Mouse (Mus musculus): ENCODE data around the gene Timp3. TPM values are rescaled to one million over a fixed set of nuclear protein-coding genes. Genes with fewer than 3 reads are reported as not detected.

Timp3 gene
- total and polyA plus RNA-seq, 2 experiments from 2014 or later: 33.6 to 62.9 TPM

GRCm38 (mm10) chr10:86325272-86325671 is 25.1 kb downstream of the Timp3 start:
- Histone ChIP-seq H3K4me3 (ENCODE audit: low read depth, low read length) (no peak overlapping the region), H3K27me3 (ENCODE audit: insufficient read depth, low read length) (no peaks in the 10 kb centered on the region), H3K4me1 (ENCODE audit: insufficient read depth) (no peaks in the 10 kb centered on the region; the same call in 1 of the 2 replicates), H3K27ac (ENCODE audit: low read depth, low read length) (no peak overlapping the region), H3K36me3 (ENCODE audit: insufficient read depth) (no peaks in the 10 kb centered on the region), H3K4me2 (ENCODE audit: low read depth) (no peak overlapping the region), H3K9ac (no peak overlapping the region), H3K9me3 (ENCODE audit: low read length) (no peaks in the 10 kb centered on the region)
- no peak for TF ChIP-seq CTCF (IDR thresholded peaks at IDR 0.05; ENCODE audit: low read depth)
- ATAC-seq: no peak
- no peak for DNase-seq
- WGBS: 41% methylated on average over 6 of the region's 6 CpGs

GRCm38 (mm10) chr10:86328143-86328542 is 28.0 kb downstream of the Timp3 start:
- Histone ChIP-seq H3K4me2 (ENCODE audit: low read depth) (no peak overlapping the region), H3K9me3 (ENCODE audit: low read length) (no peaks in the 10 kb centered on the region), H3K4me1 (ENCODE audit: insufficient read depth) (peaks cover 11% of the 10 kb centered on the region; the same call in 1 of the 2 replicates), H3K36me3 (ENCODE audit: insufficient read depth) (no peaks in the 10 kb centered on the region), H3K9ac (no peak overlapping the region), H3K27me3 (ENCODE audit: insufficient read depth, low read length) (no peaks in the 10 kb centered on the region), H3K4me3 (ENCODE audit: low read depth, low read length) (no peak overlapping the region), H3K27ac (ENCODE audit: low read depth, low read length) (no peak overlapping the region)
- DNase-seq: no peak
- no peak for ATAC-seq
- 93% methylated on average over 4 of the region's 4 CpGs for WGBS
- no peak for TF ChIP-seq CTCF (IDR thresholded peaks at IDR 0.05; ENCODE audit: low read depth)

- Histone ChIP-seq H3K36me3 (ENCODE audit: insufficient read depth) (no peaks in the 10 kb centered on the region), H3K9me3 (ENCODE audit: low read length) (no peaks in the 10 kb centered on the region), H3K4me1 (ENCODE audit: insufficient read depth) (peaks cover 11% of the 10 kb centered on the region; the same call in 1 of the 2 replicates), H3K27ac (ENCODE audit: low read depth, low read length) (no peak overlapping the region), H3K27me3 (ENCODE audit: insufficient read depth, low read length) (no peaks in the 10 kb centered on the region), H3K4me2 (ENCODE audit: low read depth) (no peak overlapping the region), H3K9ac (no peak overlapping the region), H3K4me3 (ENCODE audit: low read depth, low read length) (no peak overlapping the region)
- no peak for TF ChIP-seq CTCF (IDR thresholded peaks at IDR 0.05; ENCODE audit: low read depth)
- ATAC-seq: no peak
- WGBS: 81% methylated on average over 2 of the region's 2 CpGs
- no peak for DNase-seq
Observed at GRCm38 (mm10) chr10:86328691-86329090, 28.5 kb downstream of the Timp3 start.

GRCm38 (mm10) chr10:86329241-86329882 is 29.2 kb downstream of the Timp3 start:
- Histone ChIP-seq H3K36me3 (ENCODE audit: insufficient read depth) (no peaks in the 10 kb centered on the region), H3K27me3 (ENCODE audit: insufficient read depth, low read length) (no peaks in the 10 kb centered on the region)

GRCm38 (mm10) chr10:86330993-86331680 is 31.0 kb downstream of the Timp3 start:
- ATAC-seq (no peak), DNase-seq (no peak)
- H3K4me2 ChIP-seq (ENCODE audit: low read depth): no peak overlapping the region
- no peaks in the 10 kb centered on the region for H3K36me3 ChIP-seq (ENCODE audit: insufficient read depth)
- H3K9ac ChIP-seq: 0 out of 2 replicates have a peak overlapping the region, but pooled peaks have one; percentile 18
- no peak overlapping the region for H3K4me3 ChIP-seq (ENCODE audit: low read depth, low read length)
- no peaks in the 10 kb centered on the region for H3K27me3 ChIP-seq (ENCODE audit: insufficient read depth, low read length)
- peak overlapping the region; percentile 67 for H3K27ac ChIP-seq (ENCODE audit: low read depth, low read length)
- WGBS: 69% methylated on average over 5 of the region's 5 CpGs
- H3K9me3 ChIP-seq (ENCODE audit: low read length): no peaks in the 10 kb centered on the region
- H3K4me1 ChIP-seq (ENCODE audit: insufficient read depth): peaks cover 11% of the 10 kb centered on the region; the same call in 1 of the 2 replicates
- TF ChIP-seq CTCF (IDR thresholded peaks at IDR 0.05; ENCODE audit: low read depth): no peak

More at GRCm38 (mm10) chr10:86329241-86329882, 29.2 kb downstream of the Timp3 start:
- Histone ChIP-seq H3K4me3 (ENCODE audit: low read depth, low read length) (no peak overlapping the region), H3K9me3 (ENCODE audit: low read length) (no peaks in the 10 kb centered on the region), H3K4me1 (ENCODE audit: insufficient read depth) (peaks cover 11% of the 10 kb centered on the region; the same call in 1 of the 2 replicates), H3K9ac (no peak overlapping the region), H3K27ac (ENCODE audit: low read depth, low read length) (no peak overlapping the region), H3K4me2 (ENCODE audit: low read depth) (no peak overlapping the region)
- no peak for TF ChIP-seq CTCF (IDR thresholded peaks at IDR 0.05; ENCODE audit: low read depth)
- WGBS: 82% methylated on average over 8 of the region's 8 CpGs
- peak; percentile 38; the same call in 1 of the 2 replicates for ATAC-seq
- DNase-seq: no peak

GRCm38 (mm10) chr10:86331681-86332281 is 31.6 kb downstream of the Timp3 start:
- H3K9ac ChIP-seq: 0 out of 2 replicates have a peak overlapping the region, but pooled peaks have one; percentile 18
- ATAC-seq: 0 out of 2 replicates have a peak, but pooled peaks have one; percentile 30
- DNase-seq: no peak
- H3K36me3 ChIP-seq (ENCODE audit: insufficient read depth): no peaks in the 10 kb centered on the region
- no peak for TF ChIP-seq CTCF (IDR thresholded peaks at IDR 0.05; ENCODE audit: low read depth)
- H3K9me3 ChIP-seq (ENCODE audit: low read length): no peaks in the 10 kb centered on the region
- no peak overlapping the region for H3K4me3 ChIP-seq (ENCODE audit: low read depth, low read length)
- no peaks in the 10 kb centered on the region for H3K27me3 ChIP-seq (ENCODE audit: insufficient read depth, low read length)
- peaks cover 11% of the 10 kb centered on the region; the same call in 1 of the 2 replicates for H3K4me1 ChIP-seq (ENCODE audit: insufficient read depth)
- no peak overlapping the region for H3K4me2 ChIP-seq (ENCODE audit: low read depth)
- 51% methylated on average over 7 of the region's 7 CpGs for WGBS
- peak overlapping the region; percentile 67 for H3K27ac ChIP-seq (ENCODE audit: low read depth, low read length)

All from forebrain, postnatal 0 days (tissue).